Mouse (Mus musculus) CD4-positive helper T cell, adult 2 months (primary cell): Measurements from ENCODE around the gene Clrn2.

Source experiments
- DNase-seq: peaks from one replicate; pipeline ENCODE4 v3.0.0-alpha.2; 2012; ENCODE audit warnings: low read depth, missing footprints, low spot score

Gene Clrn2

DNA sequence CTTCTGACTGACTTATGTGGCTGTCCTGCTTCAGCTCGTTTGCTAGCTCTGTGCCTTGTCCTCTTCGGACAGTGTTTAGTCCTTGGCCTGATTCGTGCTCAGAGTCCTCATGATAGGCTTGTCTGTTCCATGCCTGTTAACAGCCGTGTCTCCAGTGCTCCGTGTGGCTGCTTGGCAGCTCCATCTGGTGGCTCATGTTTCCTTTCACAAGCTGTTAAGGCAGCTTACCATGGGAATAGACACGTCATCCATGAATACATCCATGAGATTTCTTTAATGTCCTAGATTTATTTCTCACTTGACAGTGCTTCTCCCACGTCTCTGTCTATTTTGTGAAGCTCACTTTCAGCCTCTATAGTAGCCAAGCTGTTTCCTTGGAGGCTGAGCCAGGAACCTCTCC lies 56.5 kb downstream of the Clrn2 start:
- no peak for DNase-seq

DNA sequence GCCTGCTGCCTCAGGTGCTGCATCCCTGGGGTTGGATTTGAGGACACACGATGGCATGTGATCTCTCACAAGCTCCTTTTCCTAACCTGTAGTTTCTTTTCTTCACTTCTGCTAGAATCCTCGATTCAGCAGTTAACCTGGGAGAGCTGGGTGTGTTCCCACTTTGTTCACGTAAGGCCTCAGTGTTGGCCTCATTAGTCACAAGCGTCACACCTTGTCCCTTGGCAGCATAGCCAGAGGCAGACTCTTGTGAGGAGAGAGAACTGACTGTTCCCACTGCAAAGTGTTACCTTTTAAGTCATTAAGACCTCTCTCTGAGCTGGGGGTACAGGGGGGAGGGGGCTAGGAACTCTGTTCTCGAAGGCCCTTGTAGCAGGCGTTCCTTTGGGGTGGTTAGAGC lies 59.4 kb downstream of the Clrn2 start:
- DNase-seq = no peak

DNA sequence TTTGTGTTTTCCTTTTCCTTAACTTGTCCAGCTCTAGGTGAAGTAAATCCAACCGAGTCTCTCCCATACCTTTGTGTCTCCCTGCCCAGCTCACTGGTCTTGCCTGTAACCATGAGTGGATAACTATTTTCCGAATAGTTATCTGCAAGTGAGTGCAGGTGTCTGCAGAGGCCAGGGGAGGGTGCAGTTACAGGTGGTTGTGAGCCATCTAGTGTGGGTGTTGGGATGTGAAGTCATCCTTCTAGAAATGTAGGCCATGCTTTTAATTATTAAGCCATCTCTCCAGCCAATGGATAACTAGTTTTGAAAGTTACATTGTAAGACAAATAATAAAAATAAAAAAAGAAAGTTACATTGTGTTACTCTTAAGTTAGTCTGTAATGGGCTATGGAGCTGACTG lies 60.0 kb downstream of the Clrn2 start:
- DNase-seq = no peak
